Mouse (Mus musculus) cerebellum, postnatal 4 days (tissue): ENCODE results near the gene Wnk4.
"Not testable (repeated sequence)": the region's sequence is repeated elsewhere in the genome, so short reads cannot be mapped to it uniquely, and the experiment has no call there.

ENCODE experiments used
- DNase-seq, 2 experiments: peaks; one replicate each; pipeline ENCODE4 v3.0.0; 2022; ENCODE audit warnings: low spot score in 2 of 2, mixed read lengths in 1 of 2

Wnk4 gene

GRCm38 (mm10) chr11:101316501-101316917 is 56.1 kb downstream of the Wnk4 start:
- peak in 1 of 2 experiments; percentile 14 for DNase-seq

DNA sequence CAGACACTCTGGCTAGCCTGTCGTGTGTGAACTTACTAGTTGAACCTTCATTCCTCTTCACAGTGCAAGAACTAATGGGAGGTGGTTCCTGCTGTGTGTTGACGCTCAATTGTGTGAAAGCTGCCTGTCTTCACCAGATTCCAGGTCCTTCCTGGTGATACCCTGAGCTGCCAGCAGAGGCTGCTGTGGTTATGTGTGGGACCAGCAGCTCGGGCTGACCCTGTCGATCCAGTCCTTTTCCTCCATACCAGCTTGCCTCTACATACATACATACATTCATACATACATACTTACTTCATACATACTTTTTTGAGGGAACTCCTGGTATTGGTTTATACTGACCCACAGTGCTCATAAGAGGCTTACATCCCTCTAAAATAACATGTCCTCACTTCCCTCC is 63.2 kb downstream of the Wnk4 start:
- peak; percentile 48 to 77 for DNase-seq

- DNase-seq: no peak
These were observed 64.4 kb downstream of the Wnk4 start, which contains the start of gene Aoc2 for GRCm38 (mm10) chr11:101324763-101325162. Aoc2 (plus strand) TSS chr11:101325063.

- not testable (repeated sequence) for DNase-seq
These were observed 64.8 kb downstream of the Wnk4 start for GRCm38 (mm10) chr11:101325201-101325600.

DNA sequence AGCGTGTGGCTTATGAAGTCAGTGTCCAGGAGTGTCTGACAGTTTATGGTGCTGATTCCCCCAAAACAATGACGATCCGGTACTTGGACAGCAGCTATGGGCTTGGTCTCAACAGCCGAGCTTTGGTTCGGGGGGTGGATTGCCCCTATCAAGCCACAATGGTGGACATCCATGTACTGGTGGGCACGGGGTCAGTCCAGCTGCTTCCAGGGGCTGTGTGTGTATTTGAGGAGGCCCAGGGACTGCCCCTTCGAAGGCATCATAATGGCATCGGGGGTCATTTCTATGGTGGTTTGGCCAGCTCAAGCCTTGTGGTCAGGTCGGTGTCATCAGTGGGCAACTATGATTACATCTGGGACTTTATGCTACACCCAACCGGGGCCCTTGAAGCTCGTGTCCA is 65.8 kb downstream of the Wnk4 start:
- DNase-seq: no peak
